Mouse (Mus musculus) embryo, embryonic 10.5 days (tissue): Measurements from ENCODE around the gene Gkap1.

Experiments used
- DNase-seq: peaks from one replicate; pipeline ENCODE4 v3.0.0-alpha.2; 2015; ENCODE audit warnings: low spot score

Gkap1 gene

GRCm38 (mm10) chr13:58275599-58275998 lies at the start of gene Gkap1:
Gene Gkap1, minus strand, starts transcription at chr13:58275699.
- no peak for DNase-seq

- DNase-seq = no peak
Observed at GRCm38 (mm10) chr13:58317768-58318167, 42.3 kb upstream of the Gkap1 start.

- no peak for DNase-seq
Observed at GRCm38 (mm10) chr13:58314991-58315390, 39.5 kb upstream of the Gkap1 start.

- DNase-seq = no peak
Observed at GRCm38 (mm10) chr13:58313758-58314157, 38.3 kb upstream of the Gkap1 start.

GRCm38 (mm10) chr13:58311351-58311750 lies 35.9 kb upstream of the Gkap1 start:
- DNase-seq = peak; percentile 14

GRCm38 (mm10) chr13:58309499-58309898 lies 34.0 kb upstream of the Gkap1 start:
- DNase-seq = no peak

GRCm38 (mm10) chr13:58307453-58307852 lies 32.0 kb upstream of the Gkap1 start:
- DNase-seq = no peak

GRCm38 (mm10) chr13:58305230-58305629 lies 29.7 kb upstream of the Gkap1 start:
- no peak for DNase-seq

GRCm38 (mm10) chr13:58302421-58303145 lies 27.1 kb upstream of the Gkap1 start:
- no peak for DNase-seq

- no peak for DNase-seq
Observed at GRCm38 (mm10) chr13:58301961-58302360, 26.5 kb upstream of the Gkap1 start.

- no peak for DNase-seq
Observed at GRCm38 (mm10) chr13:58298756-58299155, 23.3 kb upstream of the Gkap1 start.

- DNase-seq = no peak
Observed at GRCm38 (mm10) chr13:58295582-58295981, 20.1 kb upstream of the Gkap1 start.

GRCm38 (mm10) chr13:58292811-58293210 lies 17.3 kb upstream of the Gkap1 start:
- DNase-seq = peak; percentile 82

GRCm38 (mm10) chr13:58289308-58289707 lies 13.8 kb upstream of the Gkap1 start:
- DNase-seq = no peak

GRCm38 (mm10) chr13:58287822-58288221 lies 12.3 kb upstream of the Gkap1 start:
- DNase-seq = peak; percentile 92

- DNase-seq = no peak
Observed at GRCm38 (mm10) chr13:58283466-58283865, 8.0 kb upstream of the Gkap1 start.

GRCm38 (mm10) chr13:58281936-58282335 lies 6.4 kb upstream of the Gkap1 start:
- no peak for DNase-seq

- no peak for DNase-seq
Observed at GRCm38 (mm10) chr13:58280528-58280927, 5.0 kb upstream of the Gkap1 start.

GRCm38 (mm10) chr13:58276256-58276655 lies 757 bp upstream of the Gkap1 start:
- DNase-seq = no peak

GRCm38 (mm10) chr13:58275076-58275475 lies 423 bp downstream of the Gkap1 start:
- DNase-seq = no peak

- peak; percentile 81 for DNase-seq
Observed at GRCm38 (mm10) chr13:58274259-58274991, 1.1 kb downstream of the Gkap1 start.

- peak; percentile 52 for DNase-seq
Observed at GRCm38 (mm10) chr13:58273411-58274258, 1.9 kb downstream of the Gkap1 start.

- no peak for DNase-seq
Observed at GRCm38 (mm10) chr13:58266864-58267263, 8.6 kb downstream of the Gkap1 start.
